In genomic region chr4:47504841-47505517, GRCm38 (mm10) we compare ENCODE assay signal across 18 mouse cellular contexts. TPM values are rescaled to one million over a fixed set of nuclear protein-coding genes. Genes with fewer than 3 reads are reported as not detected.
DNase-seq lines count a peak whose midpoint lies in the region; ATAC-seq and TF ChIP-seq lines count a peak whose summit lies in the region.
"Had no signal": no experiment of that assay in that cellular context is flagged by ENCODE, and none has a peak within 500 bp of the region (broad histone marks: within the 10 kb centered on the region; RNA-seq: fewer than 3 reads in every experiment).

No protein-coding gene starts in this region.

- H3K4me1 ChIP-seq in embryonic facial prominence, embryonic 11.5 days (ENCODE audit: control insufficient read depth, insufficient read depth, low read length) = no peaks in the 10 kb centered on the region
- H3K4me1 ChIP-seq in embryonic facial prominence, embryonic 10.5 days = peaks cover 5% of the 10 kb centered on the region; the same call in 1 of the 2 replicates
- no peaks in the 10 kb centered on the region for H3K4me1 ChIP-seq in stomach, postnatal 0 days (replicated peaks; ENCODE audit: control insufficient read depth, insufficient read depth)
- no peaks in the 10 kb centered on the region for H3K4me1 ChIP-seq in hindbrain, postnatal 0 days (ENCODE audit: insufficient read depth, low read length)
- H3K4me1 ChIP-seq: forebrain, embryonic 12.5 days; limb, embryonic 13.5 days; liver, embryonic 15.5 days had no signal

- no peaks in the 10 kb centered on the region for H3K27me3 ChIP-seq in embryonic facial prominence, embryonic 11.5 days (ENCODE audit: control insufficient read depth, insufficient read depth, low read length)
- no peaks in the 10 kb centered on the region for H3K27me3 ChIP-seq in embryonic facial prominence, embryonic 10.5 days (replicated peaks; ENCODE audit: low read depth, poor library complexity, severe bottlenecking)
- no peaks in the 10 kb centered on the region for H3K27me3 ChIP-seq in stomach, postnatal 0 days (ENCODE audit: control insufficient read depth, insufficient read depth, low read length)
- H3K27me3 ChIP-seq in hindbrain, postnatal 0 days (ENCODE audit: insufficient read depth, low read length) = no peaks in the 10 kb centered on the region
- H3K27me3 ChIP-seq: embryonic facial prominence, embryonic 15.5 days; forebrain, embryonic 12.5 days; heart, embryonic 12.5 days; liver, embryonic 15.5 days had no signal

- H3K9me3 ChIP-seq in embryonic facial prominence, embryonic 11.5 days (replicated peaks; ENCODE audit: control insufficient read depth, low read length) = no peaks in the 10 kb centered on the region
- no peaks in the 10 kb centered on the region for H3K9me3 ChIP-seq in embryonic facial prominence, embryonic 10.5 days
- no peaks in the 10 kb centered on the region for H3K9me3 ChIP-seq in stomach, postnatal 0 days (ENCODE audit: control insufficient read depth, low read length)
- H3K9me3 ChIP-seq in hindbrain, postnatal 0 days (ENCODE audit: low read length) = no peaks in the 10 kb centered on the region
- H3K9me3 ChIP-seq: embryonic facial prominence, embryonic 15.5 days; forebrain, embryonic 12.5 days; heart, embryonic 12.5 days; limb, embryonic 13.5 days; liver, embryonic 15.5 days had no signal

- H3K27ac ChIP-seq in embryonic facial prominence, embryonic 11.5 days (replicated peaks; ENCODE audit: low read depth, low read length) = no peak overlapping the region
- H3K27ac ChIP-seq in embryonic facial prominence, embryonic 10.5 days (replicated peaks) = no peak overlapping the region
- no peak overlapping the region for H3K27ac ChIP-seq in stomach, postnatal 0 days (replicated peaks)
- no peak overlapping the region for H3K27ac ChIP-seq in hindbrain, postnatal 0 days
- H3K27ac ChIP-seq: embryonic facial prominence, embryonic 15.5 days; forebrain, embryonic 12.5 days; limb, embryonic 13.5 days; liver, embryonic 15.5 days had no signal

- WGBS in embryonic facial prominence, embryonic 11.5 days = 60% methylated on average over 10 of the region's 10 CpGs
- WGBS in embryonic facial prominence, embryonic 10.5 days = 72% methylated on average over 10 of the region's 10 CpGs
- 68% methylated on average over 10 of the region's 10 CpGs for WGBS in stomach, postnatal 0 days
- WGBS in hindbrain, postnatal 0 days = 88% methylated on average over 10 of the region's 10 CpGs

- no peak overlapping the region for H3K9ac ChIP-seq in embryonic facial prominence, embryonic 11.5 days (replicated peaks; ENCODE audit: low read length)
- H3K9ac ChIP-seq in stomach, postnatal 0 days (ENCODE audit: low read length) = no peak overlapping the region
- H3K9ac ChIP-seq in hindbrain, postnatal 0 days (replicated peaks; ENCODE audit: low read length) = no peak overlapping the region
- H3K9ac ChIP-seq: embryonic facial prominence, embryonic 15.5 days; forebrain, embryonic 12.5 days; heart, embryonic 12.5 days; limb, embryonic 13.5 days; liver, embryonic 15.5 days had no signal

- TF ChIP-seq CTCF in stomach, postnatal 0 days (IDR thresholded peaks at IDR 0.05; ENCODE audit: low read depth) = no peak
- no peak for TF ChIP-seq CTCF in hindbrain, postnatal 0 days (IDR thresholded peaks at IDR 0.05; ENCODE audit: low read depth)

- H3K4me3 ChIP-seq in embryonic facial prominence, embryonic 11.5 days (ENCODE audit: low read depth, low read length) = no peak overlapping the region
- H3K4me3 ChIP-seq in embryonic facial prominence, embryonic 10.5 days = no peak overlapping the region
- no peak overlapping the region for H3K4me3 ChIP-seq in stomach, postnatal 0 days (ENCODE audit: low read depth, low read length)
- H3K4me3 ChIP-seq in hindbrain, postnatal 0 days (ENCODE audit: low read length) = no peak overlapping the region
- H3K4me3 ChIP-seq: embryonic facial prominence, embryonic 15.5 days; forebrain, embryonic 12.5 days; heart, embryonic 12.5 days; limb, embryonic 13.5 days; liver, embryonic 15.5 days had no signal

- peak; percentile 60 for DNase-seq in embryonic facial prominence, embryonic 11.5 days (ENCODE audit: low spot score)
- no peak for DNase-seq in embryonic facial prominence, embryonic 10.5 days (ENCODE audit: low spot score)
- DNase-seq in left cerebral cortex, postnatal 14 days (ENCODE audit: low spot score in 2 of 2) = peak; percentile 25 to 37
- DNase-seq in left cerebral cortex, postnatal 36 days (ENCODE audit: low spot score in 2 of 2) = no peak
- peak; percentile 85 for DNase-seq in NIH3T3 (ENCODE audit: low read depth)
- peak; percentile 25 to 70 for DNase-seq in frontal cortex, adult 2 months (ENCODE audit: extremely low spot score in 1 of 2, low spot score in 1 of 2)
- DNase-seq in stomach, postnatal 0 days (ENCODE audit: low spot score) = no peak
- no peak for DNase-seq in hindbrain, postnatal 0 days (ENCODE audit: low spot score)
- DNase-seq: B cell, adult 2 months; cerebellum, postnatal 14 days; heart, postnatal 4 days; kidney, adult 2 months; kidney, postnatal 25 days had no signal

- no peak overlapping the region for H3K4me2 ChIP-seq in embryonic facial prominence, embryonic 11.5 days (ENCODE audit: low read depth, low read length)
- H3K4me2 ChIP-seq in stomach, postnatal 0 days (replicated peaks; ENCODE audit: low read depth) = no peak overlapping the region
- no peak overlapping the region for H3K4me2 ChIP-seq in hindbrain, postnatal 0 days (ENCODE audit: low read depth, low read length)
- H3K4me2 ChIP-seq: embryonic facial prominence, embryonic 15.5 days; forebrain, embryonic 12.5 days; heart, embryonic 12.5 days; limb, embryonic 13.5 days; liver, embryonic 15.5 days had no signal

- no peak for TF ChIP-seq EP300 in stomach, postnatal 0 days (optimal IDR thresholded peaks at IDR 0.05)

- ATAC-seq in embryonic facial prominence, embryonic 11.5 days (replicated peaks; ENCODE audit: insufficient number of reproducible peaks, low FRiP score, low TSS enrichment, low read depth) = 0 out of 2 replicates have a peak, but pooled peaks have one; percentile 48
- no peak for ATAC-seq in stomach, postnatal 0 days (ENCODE audit: low FRiP score, low TSS enrichment)
- ATAC-seq in hindbrain, postnatal 0 days = no peak

- intact Hi-C loops in left cerebral cortex, postnatal 14 days (cut with DNase I) = no loop called here
- intact Hi-C loops in left cerebral cortex, postnatal 36 days (cut with DNase I) = no loop called here

- H3K36me3 ChIP-seq in embryonic facial prominence, embryonic 11.5 days (replicated peaks; ENCODE audit: control insufficient read depth, insufficient read depth, low read depth, low read length) = no peaks in the 10 kb centered on the region
- no peaks in the 10 kb centered on the region for H3K36me3 ChIP-seq in embryonic facial prominence, embryonic 10.5 days (replicated peaks)
- no peaks in the 10 kb centered on the region for H3K36me3 ChIP-seq in stomach, postnatal 0 days (ENCODE audit: control insufficient read depth, insufficient read depth, low read length)
- H3K36me3 ChIP-seq in hindbrain, postnatal 0 days (ENCODE audit: insufficient read depth, low read length) = no peaks in the 10 kb centered on the region
- H3K36me3 ChIP-seq: embryonic facial prominence, embryonic 15.5 days; forebrain, embryonic 12.5 days; heart, embryonic 12.5 days; limb, embryonic 13.5 days; liver, embryonic 15.5 days had no signal

RNA-seq across cellular contexts. Expression of gene Sec61b, which starts 30.5 kb away (rescaled TPM):
- polyA plus RNA-seq in embryonic facial prominence, embryonic 11.5 days (2014; fragmentation: Nextera tagmentation; extraction: Ambion mirVana) = 391 and 410 TPM in 2 replicates
- 377 and 391 TPM in 2 replicates for polyA plus RNA-seq in embryonic facial prominence, embryonic 10.5 days (2016; fragmentation: Nextera tagmentation; extraction: Ambion mirVana)
- 10 to 100 TPM; 50.7 to 52.0 TPM for total RNA-seq in left cerebral cortex, postnatal 14 days (2021)
- total RNA-seq in left cerebral cortex, postnatal 36 days (2021) = 10 to 100 TPM; 45.2 to 49.7 TPM
- 69.2 and 72.9 TPM in 2 replicates for polyA plus RNA-seq in frontal cortex, adult 2 months (2012; rRNA removed)
- polyA plus RNA-seq in stomach, postnatal 0 days (2015; fragmentation: Nextera tagmentation; extraction: Ambion mirVana) = 412 and 495 TPM in 2 replicates
- 211 and 228 TPM in 2 replicates for total RNA-seq in hindbrain, postnatal 0 days (2014; rRNA removed)
- polyA plus RNA-seq in hindbrain, postnatal 0 days (2015; fragmentation: Nextera tagmentation; extraction: Ambion mirVana) = 247 and 259 TPM in 2 replicates

RNA-seq across cellular contexts. Expression of gene Alg2, which starts 30.8 kb away (rescaled TPM):
- polyA plus RNA-seq in embryonic facial prominence, embryonic 11.5 days (2014; fragmentation: Nextera tagmentation; extraction: Ambion mirVana) = 107 and 111 TPM in 2 replicates
- polyA plus RNA-seq in embryonic facial prominence, embryonic 10.5 days (2016; fragmentation: Nextera tagmentation; extraction: Ambion mirVana) = 83.3 TPM in 2 replicates
- total RNA-seq in left cerebral cortex, postnatal 14 days (2021) = 100 to 1,000 TPM; 139 to 152 TPM
- 100 to 1,000 TPM; 116 to 129 TPM for total RNA-seq in left cerebral cortex, postnatal 36 days (2021)
- 71.6 and 84.6 TPM in 2 replicates for polyA plus RNA-seq in frontal cortex, adult 2 months (2012; rRNA removed)
- polyA plus RNA-seq in stomach, postnatal 0 days (2015; fragmentation: Nextera tagmentation; extraction: Ambion mirVana) = 24.5 and 26.2 TPM in 2 replicates
- total RNA-seq in hindbrain, postnatal 0 days (2014; rRNA removed) = 212 and 217 TPM in 2 replicates
- polyA plus RNA-seq in hindbrain, postnatal 0 days (2015; fragmentation: Nextera tagmentation; extraction: Ambion mirVana) = 265 and 288 TPM in 2 replicates

Comparison
In these comparisons a context has a peak if more than half of its experiments do, and no peak if none do; other contexts are left out.
1. DNase-seq: peak in embryonic facial prominence, embryonic 11.5 days (single experiment), left cerebral cortex, postnatal 14 days (2 of 2), NIH3T3 (single experiment) and frontal cortex, adult 2 months (2 of 2); none in embryonic facial prominence, embryonic 10.5 days (single experiment), left cerebral cortex, postnatal 36 days (0 of 2), stomach, postnatal 0 days (single experiment) and hindbrain, postnatal 0 days (single experiment).